Mouse (Mus musculus) MEL (cell line): Measurements from ENCODE around the gene Mrs2. TPM values are rescaled to one million over a fixed set of nuclear protein-coding genes. Genes with fewer than 3 reads are reported as not detected.

Source experiments
- DNase-seq: peaks from one replicate; pipeline ENCODE4 v3.0.0; 2011; ENCODE audit warnings: low read depth, low spot score
- H3K27ac ChIP-seq: 2 replicates; pipeline ENCODE4 v1.5.1; 2012; ENCODE audit warnings: low read depth, mild to moderate bottlenecking, control low read depth, low read length, moderate library complexity; ENCODE audit not compliant: control insufficient read depth
- H3K27me3 ChIP-seq, 2 experiments: fragments of 150-350 bp in 1 of 2; sonication (generic) in 1 of 2; 2 replicates each; pipeline ENCODE4 v1.6.1; 2012; ENCODE audit warnings: low read length in 2 of 2, mild to moderate bottlenecking in 2 of 2, improper control_type of control experiment in 1 of 2, moderate library complexity in 1 of 2; ENCODE audit not compliant: insufficient read depth in 2 of 2, control insufficient read depth in 1 of 2
- H3K36me3 ChIP-seq, 2 experiments: 2 replicates each; pipeline ENCODE4 v1.6.1; 2012 to 2014; ENCODE audit warnings: low read length in 2 of 2, improper control_type of control experiment in 1 of 2, inconsistent platforms in 1 of 2, mild to moderate bottlenecking in 1 of 2; ENCODE audit not compliant: insufficient read depth in 2 of 2, control insufficient read depth in 1 of 2
- H3K4me1 ChIP-seq, 2 experiments: fragments of 150-350 bp in 1 of 2; sonication (generic) in 1 of 2; 2 replicates each; pipeline ENCODE4 v1.6.1; 2012; ENCODE audit warnings: low read length in 2 of 2, improper control_type of control experiment in 1 of 2, mild to moderate bottlenecking in 1 of 2; ENCODE audit not compliant: insufficient read depth in 2 of 2, control insufficient read depth in 1 of 2
- H3K4me3 ChIP-seq, 2 experiments: fragments of 150-350 bp in 1 of 2; sonication (generic) in 1 of 2; 2 replicates each; pipeline ENCODE4 v1.5.1; 2012; ENCODE audit warnings: low read depth in 2 of 2, low read length in 2 of 2, mild to moderate bottlenecking in 2 of 2, moderate library complexity in 2 of 2, control low read depth in 1 of 2, improper control_type of control experiment in 1 of 2; ENCODE audit not compliant: control insufficient read depth in 1 of 2, insufficient read depth in 1 of 2
- H3K79me2 ChIP-seq: 2 replicates; pipeline ENCODE4 v1.6.1; 2012; ENCODE audit warnings: mild to moderate bottlenecking, low read length, moderate library complexity; ENCODE audit not compliant: control insufficient read depth, poor library complexity, insufficient read depth
- H3K9ac ChIP-seq: 2 replicates; pipeline ENCODE4 v1.6.1; 2012; ENCODE audit warnings: low read depth, mild to moderate bottlenecking, control low read depth, low read length, moderate library complexity; ENCODE audit not compliant: control insufficient read depth, poor library complexity, severe bottlenecking
- H3K9me3 ChIP-seq: fragments of 150-350 bp; sonication (generic); replicated peaks from 2 replicates; pipeline ENCODE4 v1.6.1; 2012; ENCODE audit warnings: mild to moderate bottlenecking, low read length, improper control_type of control experiment, moderate library complexity; ENCODE audit not compliant: insufficient read depth
- BHLHE40 ChIP-seq: IDR thresholded peaks from 2 replicates; pipeline ENCODE4 v1.6.1; 2012; ENCODE audit warnings: low read depth, mild to moderate bottlenecking, inconsistent platforms, low read length, improper control_type of control experiment, borderline replicate concordance
- CHD1 ChIP-seq: IDR thresholded peaks from 2 replicates; pipeline ENCODE4 v1.6.1; 2012; ENCODE audit warnings: low read depth, mild to moderate bottlenecking, inconsistent platforms, low read length, improper control_type of control experiment
- CHD2 ChIP-seq: IDR thresholded peaks from 2 replicates; pipeline ENCODE4 v1.6.1; 2011; ENCODE audit warnings: low read length, improper control_type of control experiment
- CTCF ChIP-seq, 3 experiments: IDR thresholded peaks in 2 of 3; conservative IDR thresholded peaks in 1 of 3; 2 replicates each; pipeline ENCODE4 v1.5.1; 2011 to 2012; ENCODE audit warnings: low read length in 3 of 3, low read depth in 2 of 3, mild to moderate bottlenecking in 2 of 3, improper control_type of control experiment in 1 of 3, inconsistent platforms in 1 of 3, mixed read lengths in 1 of 3, moderate library complexity in 1 of 3; ENCODE audit not compliant: control insufficient read depth in 1 of 3, insufficient read depth in 1 of 3, poor library complexity in 1 of 3, severe bottlenecking in 1 of 3
- E2F4 ChIP-seq: IDR thresholded peaks from 2 replicates; pipeline ENCODE4 v1.6.1; 2011; ENCODE audit warnings: low read depth, low read length, improper control_type of control experiment, borderline replicate concordance
- EP300 ChIP-seq, 2 experiments: IDR thresholded peaks; 2 replicates each; pipeline ENCODE4 v1.6.1; 2011; ENCODE audit warnings: improper control_type of control experiment in 2 of 2, low read length in 2 of 2, low read depth in 1 of 2, mild to moderate bottlenecking in 1 of 2
- GABPA ChIP-seq: IDR thresholded peaks from 2 replicates; pipeline ENCODE4 v1.6.1; 2012; ENCODE audit warnings: low read depth, mild to moderate bottlenecking, inconsistent platforms, low read length, improper control_type of control experiment, moderate library complexity
- GATA1 ChIP-seq: IDR thresholded peaks from 2 replicates; pipeline ENCODE4 v1.6.1; 2011; ENCODE audit warnings: low read depth, low read length, improper control_type of control experiment
- HCFC1 ChIP-seq: IDR thresholded peaks from 2 replicates; pipeline ENCODE4 v1.6.1; 2012; ENCODE audit warnings: low read depth, mild to moderate bottlenecking, inconsistent platforms, low read length, improper control_type of control experiment, moderate library complexity
- JUND ChIP-seq: IDR thresholded peaks from 2 replicates; pipeline ENCODE4 v1.6.1; 2011; ENCODE audit warnings: low read depth, mild to moderate bottlenecking, improper control_type of control experiment, low read length
- KAT2A ChIP-seq: conservative IDR thresholded peaks from 2 replicates; pipeline ENCODE4 v1.6.1; 2012; ENCODE audit warnings: low read depth, low read length, improper control_type of control experiment, inconsistent platforms
- MYC ChIP-seq: IDR thresholded peaks from 2 replicates; pipeline ENCODE4 v1.6.1; 2011; ENCODE audit warnings: low read depth, mild to moderate bottlenecking, low read length, improper control_type of control experiment, moderate library complexity
- NELFE ChIP-seq: IDR thresholded peaks from 2 replicates; pipeline ENCODE4 v1.6.1; 2011; ENCODE audit warnings: low read depth, low read length, improper control_type of control experiment
- POLR2A ChIP-seq, 2 experiments: IDR thresholded peaks; 2 replicates each; pipeline ENCODE4 v1.6.1; 2011 to 2012; ENCODE audit warnings: low read length in 2 of 2, mild to moderate bottlenecking in 2 of 2, control low read depth in 1 of 2, improper control_type of control experiment in 1 of 2, low read depth in 1 of 2, moderate library complexity in 1 of 2; ENCODE audit not compliant: control insufficient read depth in 1 of 2, insufficient read depth in 1 of 2, poor library complexity in 1 of 2
- POLR2AphosphoS5 ChIP-seq: IDR thresholded peaks from 2 replicates; pipeline ENCODE4 v1.6.1; 2012; ENCODE audit warnings: low read depth, borderline replicate concordance, mild to moderate bottlenecking, inconsistent platforms, low read length, moderate library complexity, mixed read lengths
- RAD21 ChIP-seq: IDR thresholded peaks from 2 replicates; pipeline ENCODE4 v1.6.1; 2011; ENCODE audit warnings: mild to moderate bottlenecking, low read depth, low read length, improper control_type of control experiment
- RCOR1 ChIP-seq: IDR thresholded peaks from 2 replicates; pipeline ENCODE4 v1.6.1; 2012; ENCODE audit warnings: low read depth, mild to moderate bottlenecking, inconsistent platforms, low read length, improper control_type of control experiment
- SMC3 ChIP-seq: IDR thresholded peaks from 2 replicates; pipeline ENCODE4 v1.6.1; 2011; ENCODE audit warnings: low read depth, low read length, improper control_type of control experiment
- TCF12 ChIP-seq: IDR thresholded peaks from 2 replicates; pipeline ENCODE4 v1.6.1; 2014; ENCODE audit warnings: low read depth, mild to moderate bottlenecking, inconsistent platforms, low read length, improper control_type of control experiment, moderate library complexity
- UBTF ChIP-seq: IDR thresholded peaks from 2 replicates; pipeline ENCODE4 v1.6.1; 2012; ENCODE audit warnings: low read depth, mild to moderate bottlenecking, inconsistent platforms, low read length, improper control_type of control experiment, moderate library complexity, borderline replicate concordance; ENCODE audit not compliant: insufficient read depth
- USF1 ChIP-seq: IDR thresholded peaks from 2 replicates; pipeline ENCODE4 v1.6.1; 2014; ENCODE audit warnings: low read depth, mild to moderate bottlenecking, inconsistent platforms, low read length, improper control_type of control experiment, moderate library complexity
- USF2 ChIP-seq, 2 experiments: IDR thresholded peaks; 2 replicates each; pipeline ENCODE4 v1.6.1; 2011 to 2012; ENCODE audit warnings: improper control_type of control experiment in 2 of 2, low read length in 2 of 2, borderline replicate concordance in 1 of 2, inconsistent platforms in 1 of 2, low read depth in 1 of 2, mild to moderate bottlenecking in 1 of 2; ENCODE audit not compliant: insufficient read depth in 1 of 2
- ZC3H11A ChIP-seq: IDR thresholded peaks from 2 replicates; pipeline ENCODE4 v1.6.1; 2012; ENCODE audit warnings: low read depth, mild to moderate bottlenecking, inconsistent platforms, low read length, improper control_type of control experiment
- ZKSCAN1 ChIP-seq: IDR thresholded peaks from 2 replicates; pipeline ENCODE4 v1.6.1; 2012; ENCODE audit warnings: low read depth, mild to moderate bottlenecking, inconsistent platforms, low read length, improper control_type of control experiment, moderate library complexity
- ZMIZ1 ChIP-seq: IDR thresholded peaks from 2 replicates; pipeline ENCODE4 v1.6.1; 2012; ENCODE audit warnings: low read depth, mild to moderate bottlenecking, inconsistent platforms, low read length, improper control_type of control experiment, moderate library complexity
- ZNF384 ChIP-seq: IDR thresholded peaks from 2 replicates; pipeline ENCODE4 v1.6.1; 2012; ENCODE audit warnings: low read depth, mild to moderate bottlenecking, inconsistent platforms, low read length, improper control_type of control experiment
- polyA plus RNA-seq, 2 experiments: library from polyadenylated mRNA; stranded (reverse) in 1 of 2; unstranded in 1 of 2; fragments of >175 nt in 1 of 2; fragments of >200 nt in 1 of 2; gene quantifications; 2 replicates each; pipeline versions ENCODE4 v1.2.1 to v1.2.4; 2012; ENCODE audit warnings: low replicate concordance in 2 of 2, low read depth in 1 of 2; ENCODE audit not compliant: insufficient read length in 2 of 2, insufficient read depth in 1 of 2, missing spikeins in 1 of 2
- total RNA-seq: library from RNA; depleted of rRNA; stranded (reverse); fragments of 300-350 nt; gene quantifications from 2 replicates; pipeline ENCODE4 v1.2.3, GENCODE M21; 2012

The Mrs2 gene
- total and polyA plus RNA-seq, 3 experiments: 16.6 to 45.4 TPM; not detected in 1

GRCm38 (mm10) chr13:25055111-25055554 lies 35.0 kb upstream of the Mrs2 start:
- Histone ChIP-seq H3K27me3 (0 out of 4 replicates have a peak, but pooled peaks cover 0 to 2% of the 10 kb centered on the region in 2 experiments), H3K4me3 (no peak overlapping the region), H3K4me1 (no peaks in the 10 kb centered on the region), H3K9ac (no peak overlapping the region), H3K27ac (no peak overlapping the region), H3K79me2 (no peaks in the 10 kb centered on the region), H3K9me3 (no peaks in the 10 kb centered on the region), H3K36me3 (no peaks in the 10 kb centered on the region)
- no peak for DNase-seq
- TF ChIP-seq ZKSCAN1: no peak
- TF ChIP-seq KAT2A: no peak
- no peak for TF ChIP-seq ZC3H11A
- TF ChIP-seq USF2 (IDR thresholded peaks at IDR 0.05; ENCODE audit: borderline replicate concordance in 1 of 2, insufficient read depth in 1 of 2, low read depth in 1 of 2, low read length in 2 of 2): no peak
- no peak for TF ChIP-seq CHD1
- no peak for TF ChIP-seq TCF12
- TF ChIP-seq GABPA: no peak
- no peak for TF ChIP-seq SMC3
- TF ChIP-seq HCFC1: no peak
- no peak for TF ChIP-seq NELFE
- no peak for TF ChIP-seq RAD21
- TF ChIP-seq USF1: no peak
- no peak for TF ChIP-seq ZMIZ1
- no peak for TF ChIP-seq RCOR1
- no peak for TF ChIP-seq UBTF
- TF ChIP-seq POLR2A (IDR thresholded peaks at IDR 0.05; ENCODE audit: control insufficient read depth in 1 of 2, insufficient read depth in 1 of 2, low read depth in 1 of 2, low read length in 2 of 2, poor library complexity in 1 of 2): no peak
- TF ChIP-seq MYC: no peak

- no peaks in the 10 kb centered on the region for H3K27me3 ChIP-seq
- no peaks in the 10 kb centered on the region for H3K4me1 ChIP-seq
- TF ChIP-seq E2F4 (no peak), BHLHE40 (no peak), POLR2AphosphoS5 (no peak), ZMIZ1 (no peak), ZNF384 (no peak), CHD2 (no peak), RCOR1 (no peak), NELFE (no peak), KAT2A (no peak), HCFC1 (no peak), GATA1 (no peak), EP300 (IDR thresholded peaks at IDR 0.05; ENCODE audit: low read depth in 1 of 2, low read length in 2 of 2) (no peak), JUND (no peak), CHD1 (no peak), CTCF (IDR thresholded peaks at IDR 0.05 in 2 of 3, conservative IDR thresholded peaks at IDR 0.05 in 1 of 3; ENCODE audit: control insufficient read depth in 1 of 3, insufficient read depth in 1 of 3, low read depth in 2 of 3, low read length in 3 of 3, poor library complexity in 1 of 3, severe bottlenecking in 1 of 3) (no peak)
- H3K79me2 ChIP-seq: no peaks in the 10 kb centered on the region
- no peak for DNase-seq
- H3K9me3 ChIP-seq: no peaks in the 10 kb centered on the region
- no peak overlapping the region for H3K9ac ChIP-seq
- no peak overlapping the region for H3K4me3 ChIP-seq
- no peak overlapping the region for H3K27ac ChIP-seq
- H3K36me3 ChIP-seq: no peaks in the 10 kb centered on the region
Observed at GRCm38 (mm10) chr13:25052671-25053070, 32.5 kb upstream of the Mrs2 start.
